Mouse (Mus musculus) WW6 (cell line): Measurements from ENCODE around the gene Arnt2.

ENCODE experiments used
- DNase-seq: peaks from one replicate; pipeline ENCODE4 v3.0.0-alpha.2; 2013; ENCODE audit warnings: low read depth, low spot score

The Arnt2 gene

GRCm38 (mm10) chr7:84348145-84348911 is 61.6 kb downstream of the Arnt2 start:
- DNase-seq, result no peak

GRCm38 (mm10) chr7:84343160-84343559 is 66.8 kb downstream of the Arnt2 start:
- DNase-seq, result no peak

- no peak for DNase-seq
Observed at GRCm38 (mm10) chr7:84341001-84341400, 69.0 kb downstream of the Arnt2 start.

GRCm38 (mm10) chr7:84339186-84339585 is 70.8 kb downstream of the Arnt2 start:
- no peak for DNase-seq

- no peak for DNase-seq
Observed at GRCm38 (mm10) chr7:84337768-84338167, 72.2 kb downstream of the Arnt2 start.

GRCm38 (mm10) chr7:84336907-84337306 is 73.1 kb downstream of the Arnt2 start:
- no peak for DNase-seq

GRCm38 (mm10) chr7:84336580-84336886 is 73.4 kb downstream of the Arnt2 start:
- no peak for DNase-seq

- no peak for DNase-seq
Observed at GRCm38 (mm10) chr7:84335766-84336579, 74.0 kb downstream of the Arnt2 start.

- DNase-seq, result no peak
Observed at GRCm38 (mm10) chr7:84333996-84334395, 76.0 kb downstream of the Arnt2 start.

- no peak for DNase-seq
Observed at GRCm38 (mm10) chr7:84332295-84333168, 77.4 kb downstream of the Arnt2 start.

GRCm38 (mm10) chr7:84329174-84329583 is 80.8 kb downstream of the Arnt2 start:
- DNase-seq, result no peak

- DNase-seq, result no peak
Observed at GRCm38 (mm10) chr7:84328770-84329169, 81.2 kb downstream of the Arnt2 start.

- DNase-seq, result no peak
Observed at GRCm38 (mm10) chr7:84325570-84326328, 84.2 kb downstream of the Arnt2 start.

GRCm38 (mm10) chr7:84321542-84321941 is 88.4 kb downstream of the Arnt2 start:
- no peak for DNase-seq

- DNase-seq, result no peak
Observed at GRCm38 (mm10) chr7:84315353-84316003, 94.5 kb downstream of the Arnt2 start.

- DNase-seq, result no peak
Observed at GRCm38 (mm10) chr7:84314742-84315141, 95.2 kb downstream of the Arnt2 start.

GRCm38 (mm10) chr7:84311624-84312023 is 98.4 kb downstream of the Arnt2 start:
- DNase-seq, result no peak

- DNase-seq, result no peak
Observed at GRCm38 (mm10) chr7:84310909-84311311, 99.1 kb downstream of the Arnt2 start.

GRCm38 (mm10) chr7:84307329-84307925 is 102.5 kb downstream of the Arnt2 start:
- no peak for DNase-seq

GRCm38 (mm10) chr7:84300261-84300660 is 109.7 kb downstream of the Arnt2 start:
- DNase-seq, result no peak
